Mouse (Mus musculus) megakaryocyte, embryonic 14.5 days (primary cell): ENCODE results near the gene Zfp799. TPM values are rescaled to one million over a fixed set of nuclear protein-coding genes. Genes with fewer than 3 reads are reported as not detected.
A peak's percentile ranks its signal among the peaks of the same experiment; 100 is the strongest.

Experiments used
- H3K27me3 ChIP-seq: replicated peaks from 2 replicates; pipeline ENCODE3; 2012; ENCODE audit warnings: inconsistent platforms
- H3K36me3 ChIP-seq: replicated peaks from 2 replicates; pipeline ENCODE3; 2012; ENCODE audit warnings: low read length, inconsistent platforms, mixed read lengths
- H3K4me1 ChIP-seq: 2 replicates; pipeline ENCODE4 v1.6.1; 2012; ENCODE audit warnings: inconsistent platforms
- H3K4me3 ChIP-seq: replicated peaks from 2 replicates; pipeline ENCODE3; 2012; ENCODE audit warnings: moderate library complexity, mild to moderate bottlenecking, inconsistent platforms
- H3K9me3 ChIP-seq: 2 replicates; pipeline ENCODE4 v1.6.1; 2012; ENCODE audit warnings: inconsistent platforms
- FLI1 ChIP-seq: IDR thresholded peaks from 2 replicates; pipeline ENCODE4 v1.6.1; 2012; ENCODE audit warnings: low read length, inconsistent platforms, mixed read lengths
- GATA1 ChIP-seq: IDR thresholded peaks from 3 replicates; pipeline ENCODE4 v1.6.1; 2012; ENCODE audit warnings: mixed read lengths, low read length, inconsistent platforms, borderline replicate concordance
- polyA plus RNA-seq: library from polyadenylated mRNA; stranded (reverse); fragments of >175 nt; gene quantifications from 2 replicates; pipeline ENCODE4 v1.2.3, GENCODE M21; 2012; ENCODE audit warnings: low replicate concordance; ENCODE audit not compliant: insufficient read depth

Zfp799 gene
- polyA plus RNA-seq, 1 experiment: 0.11 TPM

GRCm38 (mm10) chr17:32839083-32839802 lies 9.2 kb upstream of the Zfp799 start:
- Histone ChIP-seq H3K4me3 (no peak overlapping the region), H3K9me3 (peaks cover 12% of the 10 kb centered on the region), H3K4me1 (no peaks in the 10 kb centered on the region), H3K27me3 (peaks cover 8% of the 10 kb centered on the region), H3K36me3 (no peaks in the 10 kb centered on the region)
- TF ChIP-seq GATA1 (no peak), FLI1 (no peak)

DNA sequence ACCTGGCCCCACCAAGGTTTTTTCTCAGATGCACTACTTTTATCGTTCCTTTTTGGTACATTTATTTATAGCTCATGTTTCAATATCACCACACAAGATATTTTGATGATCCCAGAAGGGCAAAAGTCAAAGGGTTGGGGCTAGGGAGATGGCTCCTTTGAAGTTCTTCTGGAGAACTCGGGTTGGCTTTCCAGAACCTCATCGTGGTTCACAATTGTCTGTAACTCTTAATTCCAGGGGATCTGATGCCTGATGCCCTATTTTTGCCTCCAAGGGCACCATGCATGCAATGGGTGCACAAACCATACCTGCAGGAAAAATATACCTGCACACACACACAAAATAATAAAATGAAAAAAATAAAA lies 339 bp upstream of the Zfp799 start:
- H3K27me3 ChIP-seq: no peaks in the 10 kb centered on the region
- H3K9me3 ChIP-seq: no peaks in the 10 kb centered on the region
- TF ChIP-seq FLI1: no peak
- TF ChIP-seq GATA1: no peak
- H3K4me1 ChIP-seq: peaks cover 19% of the 10 kb centered on the region
- H3K36me3 ChIP-seq: peaks cover 12% of the 10 kb centered on the region
- H3K4me3 ChIP-seq: peak overlapping the region; percentile 96

DNA sequence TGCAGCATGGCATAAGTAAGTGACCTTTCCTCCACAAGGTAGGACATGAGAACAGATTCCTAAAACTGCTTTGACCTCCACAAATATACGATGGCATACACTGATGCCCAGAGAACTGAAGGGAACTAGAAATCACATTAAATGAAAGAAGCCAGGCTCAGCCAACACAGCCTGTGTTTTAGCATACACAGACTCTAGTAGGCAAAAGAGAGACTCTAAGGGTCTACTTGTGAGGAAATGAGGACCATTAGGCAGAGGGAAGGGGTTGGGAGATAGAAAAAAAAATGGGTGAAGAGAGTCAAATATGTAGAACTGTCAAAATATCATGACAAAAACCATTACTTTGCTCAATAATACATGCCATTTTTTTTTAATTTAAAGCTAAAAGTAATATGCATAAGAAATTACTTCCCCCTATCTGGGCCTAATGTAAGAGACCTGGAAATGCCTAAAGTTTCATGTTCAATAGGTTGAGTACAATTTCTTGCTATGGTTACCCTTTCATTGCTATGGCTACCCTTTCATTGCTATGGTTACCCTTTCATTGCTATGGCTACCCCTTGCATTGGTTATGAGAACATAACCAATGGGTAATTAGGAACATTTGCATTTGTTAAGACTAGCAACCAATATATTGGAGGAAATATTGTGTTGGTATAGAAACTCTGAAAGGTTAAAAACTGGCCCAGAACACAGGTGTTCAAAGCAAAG lies 13.8 kb downstream of the Zfp799 start:
- no peak overlapping the region for H3K4me3 ChIP-seq
- peaks cover 50% of the 10 kb centered on the region for H3K36me3 ChIP-seq
- TF ChIP-seq FLI1 (no peak), GATA1 (no peak)
- no peaks in the 10 kb centered on the region for H3K27me3 ChIP-seq
- H3K4me1 ChIP-seq: no peaks in the 10 kb centered on the region; the same call in 1 of the 2 replicates
- peaks cover 3% of the 10 kb centered on the region; the same call in 1 of the 2 replicates for H3K9me3 ChIP-seq

- TF ChIP-seq FLI1 (no peak), GATA1 (no peak)
- Histone ChIP-seq H3K4me1 (peaks cover 4% of the 10 kb centered on the region), H3K27me3 (peaks cover 11% of the 10 kb centered on the region), H3K4me3 (no peak overlapping the region), H3K36me3 (peaks cover 29% of the 10 kb centered on the region), H3K9me3 (0 out of 2 replicates have a peak, but pooled peaks cover 2% of the 10 kb centered on the region)
Measured at GRCm38 (mm10) chr17:32814136-32814535, 15.9 kb downstream of the Zfp799 start.

DNA sequence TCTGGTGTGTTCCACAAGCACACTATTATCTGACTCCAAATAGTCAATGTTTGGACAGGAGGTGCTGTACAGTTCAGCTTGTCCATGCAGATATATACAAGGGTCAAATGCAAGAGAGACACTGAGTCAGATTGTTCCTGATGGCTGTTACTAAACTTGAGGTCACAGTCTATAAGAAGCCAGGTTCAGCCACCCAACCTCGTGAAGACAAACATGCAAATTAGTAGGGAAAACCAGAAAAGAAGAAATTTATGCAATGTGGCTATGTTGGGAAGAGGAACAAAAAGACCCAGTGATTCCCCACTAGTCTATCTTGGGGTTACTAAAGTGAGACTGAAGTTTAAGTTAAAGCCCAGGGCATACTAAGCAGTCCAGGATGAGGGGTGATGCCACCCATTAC lies 19.4 kb downstream of the Zfp799 start:
- peaks cover 5% of the 10 kb centered on the region for H3K36me3 ChIP-seq
- H3K27me3 ChIP-seq: peaks cover 21% of the 10 kb centered on the region
- H3K9me3 ChIP-seq: 0 out of 2 replicates have a peak, but pooled peaks cover 2% of the 10 kb centered on the region
- TF ChIP-seq FLI1 (no peak), GATA1 (no peak)
- H3K4me1 ChIP-seq: peaks cover 4% of the 10 kb centered on the region
- H3K4me3 ChIP-seq: no peak overlapping the region

DNA sequence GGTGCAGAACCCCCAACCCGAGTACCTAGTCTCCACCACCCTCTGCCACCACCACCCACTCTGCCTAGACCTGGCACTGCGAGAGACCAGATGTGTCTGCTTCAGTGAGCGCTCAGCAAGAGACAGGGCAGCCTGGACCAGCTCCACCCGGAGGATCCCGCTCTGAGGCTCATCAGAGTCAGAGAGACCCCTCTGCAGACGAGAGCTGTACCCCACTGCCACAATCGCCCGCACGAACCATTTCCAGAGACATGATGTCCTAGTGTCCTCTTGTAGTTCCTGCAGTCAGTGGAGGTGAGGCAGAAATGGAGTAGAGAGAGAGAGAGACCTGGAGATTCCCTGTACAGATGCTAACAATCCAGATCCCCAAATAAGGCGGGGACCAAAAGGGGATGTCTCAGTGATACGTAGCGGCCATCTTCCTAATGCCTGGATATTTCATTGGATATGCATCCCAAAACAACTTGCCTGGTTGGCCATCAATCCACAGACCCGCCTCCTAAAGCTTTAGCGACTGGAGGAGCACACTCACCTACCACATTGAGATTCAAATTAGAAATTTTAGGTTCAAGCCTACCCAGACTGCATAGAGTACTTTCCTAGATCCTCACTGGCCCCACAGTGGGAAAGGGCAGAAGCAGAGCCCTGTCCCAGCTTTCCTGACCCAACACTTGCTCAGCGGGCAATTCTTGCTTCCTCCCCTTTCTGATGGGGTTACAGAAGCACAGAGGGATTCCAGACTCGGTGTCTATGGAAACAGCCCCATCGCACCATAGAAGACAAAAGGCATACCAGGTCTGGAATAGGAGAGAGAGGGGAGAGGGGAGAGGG lies 20.3 kb downstream of the Zfp799 start, which contains the start of gene Zfp811:
TSS of gene Zfp811 (minus strand) at position 388 of the 831 bp plus-strand sequence.
- Histone ChIP-seq H3K27me3 (peaks cover 21% of the 10 kb centered on the region), H3K36me3 (peaks cover 4% of the 10 kb centered on the region), H3K9me3 (0 out of 2 replicates have a peak, but pooled peaks cover 2% of the 10 kb centered on the region), H3K4me1 (peaks cover 4% of the 10 kb centered on the region), H3K4me3 (peak within 1 kb of the TSS; percentile 42)
- TF ChIP-seq FLI1 (no peak), GATA1 (no peak)

DNA sequence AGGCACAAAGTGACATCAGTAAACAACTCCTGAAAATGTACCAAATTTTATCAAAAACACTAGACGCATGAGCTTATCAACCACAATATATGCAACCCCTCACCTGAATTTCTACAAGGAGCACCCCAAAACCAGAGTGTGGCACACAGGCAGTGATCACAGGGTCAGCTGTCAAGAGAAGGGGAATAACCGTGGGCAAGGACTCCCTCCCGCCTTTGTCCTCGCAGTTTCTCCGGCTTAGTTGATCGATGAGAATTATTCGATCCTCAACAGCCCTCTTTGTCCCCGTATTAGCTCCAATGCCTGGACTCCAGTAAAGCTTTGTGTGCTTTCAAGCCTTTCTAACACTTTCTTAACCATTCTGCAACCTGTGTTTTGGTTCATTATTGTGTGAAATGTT lies 21.1 kb downstream of the Zfp799 start:
- Histone ChIP-seq H3K4me3 (peak overlapping the region; percentile 20), H3K27me3 (peaks cover 22% of the 10 kb centered on the region), H3K4me1 (peaks cover 4% of the 10 kb centered on the region), H3K9me3 (0 out of 2 replicates have a peak, but pooled peaks cover 2% of the 10 kb centered on the region), H3K36me3 (no peaks in the 10 kb centered on the region)
- no peak for TF ChIP-seq FLI1
- no peak for TF ChIP-seq GATA1

GRCm38 (mm10) chr17:32789244-32789643 lies 40.8 kb downstream of the Zfp799 start:
- Histone ChIP-seq H3K9me3 (no peaks in the 10 kb centered on the region), H3K27me3 (peaks cover 9% of the 10 kb centered on the region), H3K4me3 (no peak overlapping the region), H3K4me1 (peaks cover 27% of the 10 kb centered on the region), H3K36me3 (peaks cover 20% of the 10 kb centered on the region)
- no peak for TF ChIP-seq FLI1
- no peak for TF ChIP-seq GATA1

DNA sequence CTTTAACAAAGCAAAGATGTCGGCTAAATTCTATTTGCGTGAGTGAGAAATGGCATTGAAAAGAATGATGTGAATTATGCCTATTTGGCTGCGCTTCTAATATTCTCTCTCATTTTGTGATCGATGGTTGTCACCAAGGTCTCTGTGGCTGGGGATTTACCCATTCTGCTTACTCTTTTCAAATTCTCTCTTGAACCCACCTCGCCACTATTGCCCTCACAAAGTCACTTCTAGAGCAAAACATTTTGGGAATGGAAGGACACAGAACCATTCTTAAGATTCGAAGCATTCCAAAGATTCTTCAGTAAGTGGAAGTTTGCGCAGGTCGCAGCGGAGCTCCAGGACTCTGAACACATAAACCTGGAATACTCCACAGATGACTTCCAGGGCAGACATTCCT lies 41.5 kb downstream of the Zfp799 start:
- TF ChIP-seq FLI1 (no peak), GATA1 (no peak)
- Histone ChIP-seq H3K4me1 (peaks cover 33% of the 10 kb centered on the region), H3K36me3 (peaks cover 27% of the 10 kb centered on the region), H3K9me3 (no peaks in the 10 kb centered on the region), H3K27me3 (peaks cover 5% of the 10 kb centered on the region), H3K4me3 (peak overlapping the region; percentile 95)

GRCm38 (mm10) chr17:32788094-32788559 lies 41.9 kb downstream of the Zfp799 start, which contains the start of gene Zfp871:
Zfp871 (minus strand) TSS chr17:32788287.
- no peak for TF ChIP-seq GATA1
- TF ChIP-seq FLI1: no peak
- Histone ChIP-seq H3K27me3 (peaks cover 3% of the 10 kb centered on the region), H3K9me3 (no peaks in the 10 kb centered on the region), H3K4me1 (peaks cover 36% of the 10 kb centered on the region), H3K4me3 (peak within 1 kb of the TSS; percentile 95), H3K36me3 (peaks cover 31% of the 10 kb centered on the region)
